Mouse (Mus musculus): ENCODE results near the gene Zfp598. TPM values are rescaled to one million over a fixed set of nuclear protein-coding genes. Genes with fewer than 3 reads are reported as not detected.
A peak's percentile ranks its signal among the peaks of the same experiment; 100 is the strongest.

The Zfp598 gene
- polyA plus RNA-seq, 1 experiment from 2014 or later = 24.9 TPM

- Histone ChIP-seq H3K9me3 (ENCODE audit: control insufficient read depth, low read length) (no peaks in the 10 kb centered on the region), H3K36me3 (ENCODE audit: control insufficient read depth, insufficient read depth, low read length) (no peaks in the 10 kb centered on the region), H3K27me3 (ENCODE audit: control insufficient read depth, insufficient read depth, low read length) (peaks cover 2% of the 10 kb centered on the region; the same call in 1 of the 2 replicates), H3K4me1 (ENCODE audit: control insufficient read depth, insufficient read depth, low read length) (peaks cover 6% of the 10 kb centered on the region), H3K27ac (ENCODE audit: low read depth, low read length) (no peak overlapping the region), H3K4me3 (ENCODE audit: low read depth, low read length) (no peak overlapping the region), H3K4me2 (no peak overlapping the region), H3K9ac (ENCODE audit: low read length) (no peak overlapping the region)
- ATAC-seq (ENCODE audit: low FRiP score) (no peak), DNase-seq (ENCODE audit: low spot score, missing footprints) (no peak)
- WGBS = 86% methylated on average over 9 of the region's 9 CpGs
Measured at GRCm38 (mm10) chr17:24644875-24645721, 24.4 kb upstream of the Zfp598 start.

- DNase-seq (ENCODE audit: low spot score, missing footprints) (no peak), ATAC-seq (ENCODE audit: low FRiP score) (no peak)
- H3K9me3 ChIP-seq (ENCODE audit: control insufficient read depth, low read length) = no peaks in the 10 kb centered on the region
- H3K27me3 ChIP-seq (ENCODE audit: control insufficient read depth, insufficient read depth, low read length) = peaks cover 8% of the 10 kb centered on the region; the same call in 1 of the 2 replicates
- no peak overlapping the region for H3K27ac ChIP-seq (ENCODE audit: low read depth, low read length)
- H3K4me3 ChIP-seq (ENCODE audit: low read depth, low read length) = no peak overlapping the region
- peaks cover 9% of the 10 kb centered on the region for H3K4me1 ChIP-seq (ENCODE audit: control insufficient read depth, insufficient read depth, low read length)
- no peaks in the 10 kb centered on the region for H3K36me3 ChIP-seq (ENCODE audit: control insufficient read depth, insufficient read depth, low read length)
- no peak overlapping the region for H3K9ac ChIP-seq (ENCODE audit: low read length)
- H3K4me2 ChIP-seq = no peak overlapping the region
- 77% methylated on average over 3 of the region's 3 CpGs for WGBS
Measured at GRCm38 (mm10) chr17:24645916-24646315, 23.6 kb upstream of the Zfp598 start.

GRCm38 (mm10) chr17:24646381-24646780 is 23.1 kb upstream of the Zfp598 start:
- Histone ChIP-seq H3K4me1 (ENCODE audit: control insufficient read depth, insufficient read depth, low read length) (peaks cover 9% of the 10 kb centered on the region), H3K4me2 (no peak overlapping the region), H3K9me3 (ENCODE audit: control insufficient read depth, low read length) (no peaks in the 10 kb centered on the region), H3K4me3 (ENCODE audit: low read depth, low read length) (no peak overlapping the region), H3K9ac (ENCODE audit: low read length) (no peak overlapping the region), H3K27me3 (ENCODE audit: control insufficient read depth, insufficient read depth, low read length) (peaks cover 10% of the 10 kb centered on the region; the same call in 1 of the 2 replicates), H3K36me3 (ENCODE audit: control insufficient read depth, insufficient read depth, low read length) (no peaks in the 10 kb centered on the region), H3K27ac (ENCODE audit: low read depth, low read length) (no peak overlapping the region)
- 87% methylated on average over 4 of the region's 4 CpGs for WGBS
- ATAC-seq (ENCODE audit: low FRiP score) = no peak
- no peak for DNase-seq (ENCODE audit: low spot score, missing footprints)

- ATAC-seq (ENCODE audit: low FRiP score) = no peak
- peaks cover 9% of the 10 kb centered on the region for H3K4me1 ChIP-seq (ENCODE audit: control insufficient read depth, insufficient read depth, low read length)
- H3K27ac ChIP-seq (ENCODE audit: low read depth, low read length) = no peak overlapping the region
- H3K27me3 ChIP-seq (ENCODE audit: control insufficient read depth, insufficient read depth, low read length) = peaks cover 10% of the 10 kb centered on the region; the same call in 1 of the 2 replicates
- H3K9me3 ChIP-seq (ENCODE audit: control insufficient read depth, low read length) = no peaks in the 10 kb centered on the region
- H3K4me3 ChIP-seq (ENCODE audit: low read depth, low read length) = no peak overlapping the region
- H3K4me2 ChIP-seq = no peak overlapping the region
- H3K9ac ChIP-seq (ENCODE audit: low read length) = no peak overlapping the region
- no peaks in the 10 kb centered on the region for H3K36me3 ChIP-seq (ENCODE audit: control insufficient read depth, insufficient read depth, low read length)
- no peak for DNase-seq (ENCODE audit: low spot score, missing footprints)
- WGBS = 84% methylated on average over 11 of the region's 11 CpGs
Measured at GRCm38 (mm10) chr17:24647493-24647892, 22.0 kb upstream of the Zfp598 start.

- peaks cover 9% of the 10 kb centered on the region for H3K4me1 ChIP-seq (ENCODE audit: control insufficient read depth, insufficient read depth, low read length)
Measured at GRCm38 (mm10) chr17:24648731-24649377, 20.6 kb upstream of the Zfp598 start.

GRCm38 (mm10) chr17:24649581-24650069 is 19.9 kb upstream of the Zfp598 start:
- no peak for DNase-seq (ENCODE audit: low spot score, missing footprints)
- peak; percentile 60 for ATAC-seq (ENCODE audit: low FRiP score)
- peak overlapping the region; percentile 98 for H3K4me2 ChIP-seq
- H3K4me3 ChIP-seq (ENCODE audit: low read depth, low read length) = peak overlapping the region; percentile 47
- no peaks in the 10 kb centered on the region for H3K9me3 ChIP-seq (ENCODE audit: control insufficient read depth, low read length)
- peaks cover 10% of the 10 kb centered on the region; the same call in 1 of the 2 replicates for H3K27me3 ChIP-seq (ENCODE audit: control insufficient read depth, insufficient read depth, low read length)
- peak overlapping the region; percentile 70 for H3K9ac ChIP-seq (ENCODE audit: low read length)
- peaks cover 9% of the 10 kb centered on the region for H3K4me1 ChIP-seq (ENCODE audit: control insufficient read depth, insufficient read depth, low read length)
- WGBS = 2% methylated on average over 34 of the region's 35 CpGs
- no peak overlapping the region for H3K27ac ChIP-seq (ENCODE audit: low read depth, low read length)
- no peaks in the 10 kb centered on the region for H3K36me3 ChIP-seq (ENCODE audit: control insufficient read depth, insufficient read depth, low read length)

More at GRCm38 (mm10) chr17:24648731-24649377, 20.6 kb upstream of the Zfp598 start:
- peaks cover 10% of the 10 kb centered on the region; the same call in 1 of the 2 replicates for H3K27me3 ChIP-seq (ENCODE audit: control insufficient read depth, insufficient read depth, low read length)
- no peaks in the 10 kb centered on the region for H3K9me3 ChIP-seq (ENCODE audit: control insufficient read depth, low read length)
- no peaks in the 10 kb centered on the region for H3K36me3 ChIP-seq (ENCODE audit: control insufficient read depth, insufficient read depth, low read length)
- WGBS = 73% methylated on average over 10 of the region's 10 CpGs
- DNase-seq (ENCODE audit: low spot score, missing footprints) = no peak
- ATAC-seq (ENCODE audit: low FRiP score) = no peak
- H3K4me2 ChIP-seq = no peak overlapping the region
- peak overlapping the region; percentile 47 for H3K4me3 ChIP-seq (ENCODE audit: low read depth, low read length)
- no peak overlapping the region for H3K9ac ChIP-seq (ENCODE audit: low read length)
- no peak overlapping the region for H3K27ac ChIP-seq (ENCODE audit: low read depth, low read length)

GRCm38 (mm10) chr17:24650070-24650616 is 19.3 kb upstream of the Zfp598 start, which contains the start of gene Slc9a3r2:
Slc9a3r2 (minus strand) TSS chr17:24650327.
- Histone ChIP-seq H3K27me3 (ENCODE audit: control insufficient read depth, insufficient read depth, low read length) (peaks cover 10% of the 10 kb centered on the region; the same call in 1 of the 2 replicates), H3K27ac (ENCODE audit: low read depth, low read length) (no peak within 1 kb of the TSS), H3K4me1 (ENCODE audit: control insufficient read depth, insufficient read depth, low read length) (peaks cover 9% of the 10 kb centered on the region), H3K9me3 (ENCODE audit: control insufficient read depth, low read length) (no peaks in the 10 kb centered on the region), H3K4me3 (ENCODE audit: low read depth, low read length) (peak within 1 kb of the TSS; percentile 47), H3K4me2 (peak within 1 kb of the TSS; percentile 98), H3K36me3 (ENCODE audit: control insufficient read depth, insufficient read depth, low read length) (no peaks in the 10 kb centered on the region), H3K9ac (ENCODE audit: low read length) (peak within 1 kb of the TSS; percentile 70)
- 1% methylated on average over 38 of the region's 41 CpGs for WGBS
- ATAC-seq (ENCODE audit: low FRiP score) (peak; percentile 51), DNase-seq (ENCODE audit: low spot score, missing footprints) (peak; percentile 93)

- 73% methylated on average over 4 of the region's 4 CpGs for WGBS
- Histone ChIP-seq H3K4me3 (ENCODE audit: low read depth, low read length) (no peak overlapping the region), H3K36me3 (ENCODE audit: control insufficient read depth, insufficient read depth, low read length) (no peaks in the 10 kb centered on the region), H3K9ac (ENCODE audit: low read length) (no peak overlapping the region), H3K4me2 (no peak overlapping the region), H3K4me1 (ENCODE audit: control insufficient read depth, insufficient read depth, low read length) (peaks cover 9% of the 10 kb centered on the region), H3K27ac (ENCODE audit: low read depth, low read length) (no peak overlapping the region), H3K9me3 (ENCODE audit: control insufficient read depth, low read length) (no peaks in the 10 kb centered on the region), H3K27me3 (ENCODE audit: control insufficient read depth, insufficient read depth, low read length) (peaks cover 10% of the 10 kb centered on the region; the same call in 1 of the 2 replicates)
- ATAC-seq (ENCODE audit: low FRiP score) (no peak), DNase-seq (ENCODE audit: low spot score, missing footprints) (peak; percentile 83)
Measured at GRCm38 (mm10) chr17:24650766-24651165, 18.7 kb upstream of the Zfp598 start.

Data from midbrain, embryonic 11.5 days (tissue).